Mouse (Mus musculus) retina, embryonic 14.5 days (tissue): ENCODE data around the gene Gm20479.

Experiments used
- DNase-seq: peaks from one replicate; pipeline ENCODE4 v3.0.0-alpha.2; 2015; ENCODE audit warnings: low spot score

Gm20479 gene

GRCm38 (mm10) chr7:27367976-27368375 lies 10.8 kb upstream of the Gm20479 start:
- DNase-seq, result no peak

GRCm38 (mm10) chr7:27366082-27366844 lies 9.0 kb upstream of the Gm20479 start:
- DNase-seq, result no peak

- no peak for DNase-seq
Observed at GRCm38 (mm10) chr7:27364379-27364778, 7.2 kb upstream of the Gm20479 start.

- DNase-seq, result peak; percentile 100
Observed at GRCm38 (mm10) chr7:27361283-27361946, 4.2 kb upstream of the Gm20479 start.

GRCm38 (mm10) chr7:27360749-27361148 lies 3.5 kb upstream of the Gm20479 start:
- no peak for DNase-seq

GRCm38 (mm10) chr7:27359706-27360358 lies 2.6 kb upstream of the Gm20479 start:
- no peak for DNase-seq

GRCm38 (mm10) chr7:27359162-27359561 lies 1.9 kb upstream of the Gm20479 start:
- no peak for DNase-seq

- no peak for DNase-seq
Observed at GRCm38 (mm10) chr7:27357595-27357978, 368 bp upstream of the Gm20479 start.

- DNase-seq, result no peak
Observed at GRCm38 (mm10) chr7:27356248-27356647, 971 bp downstream of the Gm20479 start.

- peak; percentile 91 for DNase-seq
Observed at GRCm38 (mm10) chr7:27355745-27356240, 1.4 kb downstream of the Gm20479 start, which contains the start of gene Shkbp1. Shkbp1 (minus strand) TSS chr7:27356019.

GRCm38 (mm10) chr7:27355261-27355660 lies 2.0 kb downstream of the Gm20479 start:
- no peak for DNase-seq

GRCm38 (mm10) chr7:27354783-27355182 lies 2.4 kb downstream of the Gm20479 start:
- DNase-seq, result no peak

- no peak for DNase-seq
Observed at GRCm38 (mm10) chr7:27354144-27354543, 3.1 kb downstream of the Gm20479 start.

- no peak for DNase-seq
Observed at GRCm38 (mm10) chr7:27345444-27345843, 11.8 kb downstream of the Gm20479 start.

- DNase-seq, result no peak
Observed at GRCm38 (mm10) chr7:27342595-27342994, 14.6 kb downstream of the Gm20479 start.

GRCm38 (mm10) chr7:27339519-27339918 lies 17.7 kb downstream of the Gm20479 start:
- DNase-seq, result peak; percentile 59

- no peak for DNase-seq
Observed at GRCm38 (mm10) chr7:27339114-27339513, 18.1 kb downstream of the Gm20479 start.

- DNase-seq, result peak; percentile 74
Observed at GRCm38 (mm10) chr7:27337175-27337853, 19.9 kb downstream of the Gm20479 start, which contains the start of gene Ltbp4. Ltbp4 (minus strand) TSS chr7:27337692.

- DNase-seq, result peak; percentile 97
Observed at GRCm38 (mm10) chr7:27335928-27336823, 21.0 kb downstream of the Gm20479 start.

GRCm38 (mm10) chr7:27335011-27335720 lies 22.1 kb downstream of the Gm20479 start:
- DNase-seq, result no peak
